Mouse (Mus musculus): ENCODE measurements around the gene Fign.

DNA sequence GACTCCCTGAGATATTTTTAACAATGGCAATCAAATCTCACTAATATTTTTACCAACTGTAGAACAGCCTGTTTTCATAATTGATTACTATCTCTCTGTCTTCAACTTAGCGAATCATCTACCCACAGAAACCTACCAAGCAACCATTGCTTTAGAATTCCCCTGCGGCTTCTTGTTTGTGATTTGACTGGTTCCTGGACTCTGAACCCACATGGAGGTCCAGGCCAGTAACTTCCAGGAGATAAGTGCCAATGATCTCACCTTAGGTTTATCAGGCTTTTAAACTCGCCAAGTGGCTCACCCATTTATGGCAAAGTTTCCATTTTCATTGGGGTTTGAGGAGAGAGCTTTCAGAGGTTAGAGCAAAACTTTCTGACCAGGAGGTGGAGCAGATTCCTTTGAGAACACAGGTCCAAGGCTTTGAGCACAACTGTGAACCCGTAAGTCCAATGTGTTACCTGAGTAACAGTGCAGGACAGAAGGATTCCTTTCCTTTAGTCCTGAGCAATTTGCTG is 172.1 kb downstream of the Fign start:
- TF ChIP-seq CTCF (IDR thresholded peaks at IDR 0.05; ENCODE audit: borderline replicate concordance, control insufficient read depth, extremely low read depth, insufficient read depth, low read length, poor library complexity) (no peak), POLR2A (IDR thresholded peaks at IDR 0.05; ENCODE audit: control insufficient read depth, extremely low read depth, insufficient read depth, low read length, poor library complexity) (no peak)
